Mouse (Mus musculus) kidney, postnatal 4 days (tissue): ENCODE data around the gene Meltf.
A peak's percentile ranks its signal among the peaks of the same experiment; 100 is the strongest.
"Not testable (repeated sequence)": the region's sequence is repeated elsewhere in the genome, so short reads cannot be mapped to it uniquely, and the experiment has no call there.

Source experiments
- DNase-seq, 2 experiments: peaks; one replicate each; pipeline ENCODE4 v3.0.0; 2021; ENCODE audit warnings: mixed read lengths in 2 of 2

Gene Meltf

GRCm38 (mm10) chr16:31935091-31935979 lies 56.7 kb downstream of the Meltf start:
- peak; percentile 31 to 38 for DNase-seq

DNA sequence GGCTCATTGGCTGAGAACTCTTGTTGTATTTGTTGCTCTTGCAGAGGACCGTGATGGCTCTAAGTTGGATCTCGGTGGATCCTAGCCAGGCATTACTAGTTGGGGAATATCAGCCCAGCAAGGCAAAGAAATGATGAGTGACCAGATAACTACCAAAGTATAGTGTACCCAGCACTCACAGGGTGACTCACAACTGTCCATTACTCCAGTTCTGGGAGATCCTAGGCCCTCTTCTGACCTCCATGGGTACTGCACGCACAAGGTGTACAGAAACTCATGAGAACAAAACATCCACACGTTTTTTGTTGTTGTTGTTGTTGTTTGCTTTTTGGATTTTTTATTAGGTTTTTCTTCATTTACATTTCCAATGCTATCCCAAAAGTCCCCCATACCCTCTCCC lies 58.0 kb downstream of the Meltf start:
- DNase-seq, result no peak

DNA sequence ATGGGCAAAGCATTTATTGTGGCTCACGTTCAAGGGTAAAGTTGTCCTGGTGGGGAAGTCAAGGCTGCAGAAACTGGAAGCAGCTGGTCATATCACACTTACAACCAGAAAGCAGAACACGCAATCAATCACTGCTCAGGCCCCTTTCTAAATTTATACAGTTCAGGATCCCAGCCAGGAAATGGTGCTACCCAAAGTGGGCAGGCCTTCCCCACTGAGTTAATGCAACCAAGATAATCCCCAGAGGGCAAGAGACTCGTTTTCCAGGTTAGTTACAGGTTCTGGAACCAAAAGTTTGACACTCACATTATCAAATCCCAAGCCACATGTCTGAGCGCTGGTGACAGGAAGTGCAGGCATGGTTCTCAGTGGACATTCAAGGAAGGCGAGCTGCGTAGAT lies 60.2 kb downstream of the Meltf start:
- no peak for DNase-seq

DNA sequence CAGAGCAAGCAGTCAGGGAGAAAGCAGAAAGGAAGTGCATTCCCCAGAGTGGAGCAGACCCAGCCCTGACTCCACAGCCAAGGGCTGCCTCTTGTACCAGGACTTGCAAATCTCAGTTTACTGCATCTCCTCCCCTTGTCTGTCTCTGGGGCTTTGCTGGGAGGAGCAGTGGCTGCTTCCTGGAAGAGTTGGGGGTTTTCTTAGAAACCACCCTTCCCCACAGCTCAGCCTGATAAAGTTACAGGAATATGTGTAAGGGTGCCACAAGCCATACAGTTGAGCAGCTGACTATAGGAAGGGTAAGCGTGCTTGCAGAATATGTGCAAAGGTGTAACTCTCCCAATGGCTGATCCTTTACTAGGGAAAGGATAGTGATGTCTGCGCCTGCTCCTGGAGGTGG lies 62.0 kb downstream of the Meltf start:
- no peak for DNase-seq

DNA sequence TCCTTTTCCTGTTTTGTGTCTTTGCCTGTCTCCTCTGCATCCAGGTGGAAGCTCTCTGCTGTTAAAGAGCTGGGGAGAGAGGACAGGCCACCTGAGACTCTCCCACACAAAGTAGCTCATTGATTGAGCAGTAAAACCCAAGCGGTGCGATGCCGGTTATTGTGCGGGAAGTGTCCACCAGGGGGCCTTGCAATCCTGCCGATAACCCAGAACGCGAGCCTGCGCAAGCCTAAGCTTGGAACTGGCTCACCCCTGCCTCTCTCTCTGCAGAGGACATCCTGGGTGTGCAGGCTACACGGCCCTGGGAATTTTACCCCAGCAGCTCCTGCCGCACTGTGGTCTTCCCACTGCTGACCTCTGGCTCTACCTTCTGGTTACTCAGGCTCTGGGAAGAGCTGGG lies 65.4 kb downstream of the Meltf start:
- DNase-seq, result peak; percentile 88 to 90

DNA sequence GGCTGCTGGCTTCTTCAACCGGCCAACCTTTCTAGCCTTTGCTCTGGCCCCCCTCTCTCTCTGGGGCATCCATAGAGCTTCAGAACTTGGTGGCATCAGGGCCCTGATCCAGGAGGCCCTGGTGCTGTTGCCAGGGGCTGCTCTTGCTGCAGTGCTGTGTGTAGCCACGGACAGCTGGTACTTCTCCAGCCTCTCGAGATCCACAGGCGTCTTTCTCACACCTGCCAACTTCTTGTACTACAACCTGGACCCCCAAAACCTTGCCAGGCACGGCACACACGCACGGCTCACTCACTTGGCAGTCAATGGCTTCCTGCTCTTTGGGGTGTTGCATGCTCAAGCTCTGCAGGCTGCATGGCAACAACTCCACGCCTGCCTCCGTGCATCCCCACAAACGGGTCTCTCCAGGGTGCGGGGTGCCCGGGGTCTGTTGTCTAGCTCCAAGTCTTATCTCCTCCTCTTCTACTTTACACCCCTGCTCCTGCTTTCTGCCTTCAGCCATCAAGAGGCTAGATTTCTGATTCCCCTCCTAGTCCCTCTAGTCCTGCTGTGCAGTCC lies 66.2 kb downstream of the Meltf start:
- no peak for DNase-seq

- DNase-seq, result no peak
Measured at GRCm38 (mm10) chr16:31945372-31945771, 66.8 kb downstream of the Meltf start.

DNA sequence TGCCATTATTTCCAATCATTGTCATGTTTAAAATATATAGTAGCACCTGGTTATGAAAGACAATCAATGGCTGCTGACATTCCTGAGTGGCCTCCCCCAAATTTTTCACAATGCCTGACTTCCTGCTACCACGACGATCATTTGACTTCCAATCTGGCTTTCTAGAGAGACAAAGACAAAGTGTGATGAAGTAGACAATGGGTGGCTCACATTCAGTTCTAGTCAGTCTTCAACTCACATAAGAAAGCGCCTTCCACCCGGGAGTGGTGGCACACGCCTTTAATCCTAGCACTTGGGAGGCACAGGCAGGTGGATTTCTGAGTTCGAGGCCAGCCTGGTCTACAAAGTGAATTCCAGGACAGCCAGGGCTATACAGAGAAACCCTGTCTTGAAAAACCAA lies 67.4 kb downstream of the Meltf start:
- not testable (repeated sequence) for DNase-seq

- no peak for DNase-seq
Measured at GRCm38 (mm10) chr16:31947333-31947732, 68.7 kb downstream of the Meltf start.

DNA sequence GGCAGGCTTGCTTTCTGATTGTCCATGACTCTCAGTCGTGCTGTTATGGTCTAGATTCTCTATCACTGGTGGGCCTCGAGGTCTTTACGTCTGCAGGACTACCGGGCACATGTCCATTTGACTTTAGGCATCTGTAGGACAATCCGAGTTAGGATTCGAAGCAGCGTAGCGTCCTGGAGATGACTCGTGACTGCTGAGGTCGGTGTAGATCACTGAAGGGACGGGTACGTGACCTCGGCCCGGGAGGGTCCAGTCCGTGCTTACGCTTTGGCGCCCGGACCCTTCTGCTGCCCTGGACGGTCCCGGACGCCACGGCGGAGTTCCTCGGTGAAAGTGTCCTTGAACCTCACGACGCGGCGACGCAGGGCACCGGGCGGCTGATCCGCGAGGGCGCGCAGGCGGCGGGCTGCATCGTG lies 69.3 kb downstream of the Meltf start:
- no peak for DNase-seq

DNA sequence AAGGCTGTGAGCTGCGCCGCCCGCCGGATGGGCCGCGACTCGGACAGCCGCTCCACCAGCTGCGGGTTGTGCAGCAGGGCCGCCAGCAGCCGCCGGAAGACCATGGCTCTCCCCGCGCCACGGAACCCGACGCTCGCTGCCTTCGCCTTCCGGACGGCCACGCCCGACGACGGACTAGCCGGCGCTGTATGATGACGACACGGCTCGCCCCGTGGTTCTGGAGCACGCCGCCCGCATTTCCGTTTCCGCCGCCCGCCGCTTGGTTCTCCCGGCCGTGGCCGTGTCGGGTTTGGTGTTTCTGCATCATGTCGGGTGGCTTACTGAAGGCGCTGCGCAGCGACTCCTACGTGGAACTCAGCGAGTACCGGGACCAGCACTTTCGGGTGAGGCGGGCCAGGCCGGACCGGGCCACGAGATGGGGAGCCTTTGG lies 69.8 kb downstream of the Meltf start, which contains the start of the genes 0610012G03Rik and Ncbp2:
TSS of gene 0610012G03Rik (minus strand) at position 150 of the 430 bp plus-strand sequence.
TSS of gene Ncbp2 (plus strand) at position 169 of the 430 bp plus-strand sequence.
- DNase-seq, result peak; percentile 98
